Mouse (Mus musculus): ENCODE results near the gene Klk4.

Klk4 gene

DNA sequence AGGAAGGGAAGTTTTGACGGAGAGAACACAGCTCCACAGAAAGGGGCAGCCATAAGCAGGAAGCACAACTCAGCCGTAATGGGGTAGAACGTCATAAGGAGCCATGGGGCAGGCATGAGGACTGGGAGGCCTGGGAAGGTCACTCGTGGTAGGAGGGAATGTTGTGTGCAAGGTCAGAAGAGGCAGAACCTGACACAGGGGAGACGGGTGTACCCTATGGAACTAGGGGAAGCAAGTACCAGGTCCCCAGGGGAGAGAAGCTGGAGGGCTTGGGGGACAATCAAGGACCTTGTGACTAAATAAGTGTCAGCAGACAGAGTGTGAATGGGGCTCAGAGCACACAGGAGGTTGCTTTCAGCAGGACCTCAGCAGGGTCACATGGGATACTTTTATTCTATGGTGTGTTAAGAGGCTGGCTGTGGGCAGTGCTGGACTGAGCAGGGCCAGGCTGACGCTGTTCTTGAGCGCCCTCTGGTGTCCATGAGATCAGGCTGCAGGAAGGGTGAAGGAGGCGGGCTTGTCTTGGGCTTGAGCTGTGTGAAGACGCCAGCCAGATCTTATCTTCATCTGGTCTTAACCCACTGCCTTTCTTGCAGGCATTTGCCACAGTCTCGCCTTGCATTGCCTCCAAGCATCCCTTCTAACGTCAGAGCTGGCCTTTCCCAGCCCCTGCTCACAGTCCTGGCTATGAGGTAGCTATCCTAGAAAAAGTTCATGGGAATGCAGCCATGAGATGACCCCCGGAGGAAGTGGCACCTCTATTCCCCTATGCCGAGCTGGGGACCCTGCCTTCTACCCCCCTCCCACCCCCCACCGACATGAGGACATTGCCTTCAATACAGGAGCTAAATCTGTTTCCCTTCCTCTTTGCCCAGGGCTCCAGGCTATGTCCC is 38.8 kb downstream of the Klk4 start:
- in situ Hi-C loops (cut with MboI, MseI): no loop called here

DNA sequence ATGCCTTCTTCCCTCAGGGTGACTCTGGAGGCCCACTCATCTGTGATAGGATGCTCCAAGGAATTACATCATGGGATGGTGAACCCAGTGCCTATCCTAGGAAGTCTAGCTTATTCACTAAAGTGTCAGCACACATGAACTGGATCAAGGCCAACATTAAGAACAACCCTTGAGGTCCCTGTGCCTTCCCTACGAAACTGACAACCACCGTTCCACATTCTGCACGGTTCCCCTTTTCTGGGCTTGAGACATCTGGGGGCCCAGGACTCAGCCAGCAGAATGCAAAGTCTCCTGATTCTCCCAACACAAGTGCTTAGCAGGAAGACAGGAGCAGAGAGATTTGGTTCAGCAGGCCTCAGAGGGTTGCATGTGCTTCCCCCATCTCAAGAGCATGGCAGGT is 39.6 kb downstream of the Klk4 start:
- in situ Hi-C loops (cut with MboI, MseI): no loop called here

DNA sequence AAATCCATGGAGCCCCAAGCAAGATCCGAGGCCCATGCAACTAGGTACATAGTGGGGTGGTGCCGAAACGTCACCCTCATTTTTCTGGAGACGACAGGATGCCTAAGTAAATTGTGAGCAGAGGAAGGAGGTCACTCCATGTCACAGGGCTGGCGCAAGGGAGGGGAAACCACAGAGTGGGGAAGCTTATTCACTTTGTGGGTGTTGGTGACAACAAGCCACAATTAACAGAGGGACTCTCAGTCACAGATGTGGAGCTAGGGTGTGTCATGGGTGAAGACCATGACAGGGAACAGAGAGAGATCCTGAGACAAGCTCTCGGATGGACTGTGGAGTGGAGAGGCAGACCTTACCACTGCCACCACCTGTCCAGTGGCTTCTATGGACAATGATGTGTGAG is 40.1 kb downstream of the Klk4 start:
- in situ Hi-C loops (cut with MboI, MseI): no loop called here

DNA sequence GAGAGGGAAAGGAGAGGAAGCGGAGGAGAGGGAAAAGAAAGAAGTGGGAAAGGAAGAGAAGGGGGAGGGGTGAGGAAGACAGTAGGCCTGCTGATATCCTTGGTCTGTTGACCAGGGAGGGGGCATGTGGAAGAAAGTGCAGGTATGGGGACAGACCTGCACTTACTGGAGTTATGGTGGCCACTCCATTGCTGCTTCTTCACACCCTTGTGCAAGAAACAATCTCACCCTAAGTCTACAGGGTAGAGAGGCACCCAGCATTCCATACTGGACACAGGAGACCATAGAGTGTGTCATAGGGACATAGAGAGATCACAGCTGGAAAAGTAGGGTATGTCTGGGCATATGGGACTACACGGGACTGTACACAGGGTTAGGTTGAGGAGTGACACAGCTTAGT is 41.0 kb downstream of the Klk4 start:
- in situ Hi-C loops (cut with MboI, MseI): no loop called here

DNA sequence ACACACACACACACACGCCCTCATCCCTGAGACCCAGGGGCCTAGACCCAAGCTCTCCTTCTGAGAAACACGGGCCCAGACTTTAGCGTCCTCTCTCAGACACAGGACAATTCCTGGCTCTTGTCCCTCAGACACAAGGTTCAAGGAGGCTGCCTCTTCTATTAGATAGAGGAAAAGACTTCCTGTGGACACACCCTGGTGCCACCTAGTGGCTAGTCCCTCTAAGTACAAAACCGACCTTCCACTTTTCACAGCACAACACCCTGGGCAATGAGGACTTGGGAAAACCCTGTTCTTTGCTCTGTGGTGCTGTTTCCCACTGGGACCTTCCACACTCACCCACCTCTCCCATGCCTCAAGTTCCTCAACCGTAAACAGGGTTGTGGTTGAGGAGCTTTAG is 45.0 kb downstream of the Klk4 start:
- in situ Hi-C loops (cut with MboI, MseI): no loop called here

DNA sequence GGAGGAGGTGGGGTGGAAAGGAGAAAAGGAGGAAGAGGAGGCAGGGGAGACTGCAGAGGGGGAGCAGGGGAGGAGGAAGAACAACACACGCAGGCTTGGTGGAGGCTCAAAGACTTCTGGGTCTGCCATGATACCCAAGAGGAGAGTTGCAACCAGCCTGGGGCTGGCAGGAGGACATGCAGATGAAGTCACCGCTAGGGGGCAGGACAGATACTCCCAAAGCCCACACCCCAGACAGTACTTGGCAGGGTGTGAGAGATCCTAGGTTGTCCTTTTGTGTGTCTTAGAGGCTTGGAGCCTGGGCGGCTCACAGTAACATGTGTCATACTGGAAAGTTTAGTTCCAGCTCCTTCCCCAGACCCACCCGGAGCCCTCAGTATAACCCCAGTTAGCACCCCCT is 47.6 kb downstream of the Klk4 start:
- in situ Hi-C loops (cut with MboI, MseI): no loop called here

DNA sequence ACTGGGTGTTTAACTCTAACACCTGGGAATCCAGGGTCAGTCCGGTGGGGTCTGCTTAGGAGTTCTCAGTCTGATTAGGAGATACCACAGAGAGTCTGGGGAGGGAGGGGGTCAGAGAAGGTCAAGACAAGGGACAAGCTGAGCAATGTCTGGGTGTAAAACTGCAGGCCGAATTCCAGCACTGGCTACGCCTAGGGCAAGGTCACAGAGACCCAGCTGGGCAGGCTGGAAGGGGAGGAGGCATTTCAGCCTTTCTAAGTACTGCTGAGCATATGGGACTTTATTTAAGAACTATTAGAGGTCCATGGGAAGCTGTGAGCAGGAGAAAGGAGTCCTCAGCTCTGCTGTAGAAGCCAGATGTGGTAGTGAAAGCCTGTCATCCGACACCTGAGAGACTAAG is 51.4 kb downstream of the Klk4 start:
- in situ Hi-C loops (cut with MboI, MseI): no loop called here

DNA sequence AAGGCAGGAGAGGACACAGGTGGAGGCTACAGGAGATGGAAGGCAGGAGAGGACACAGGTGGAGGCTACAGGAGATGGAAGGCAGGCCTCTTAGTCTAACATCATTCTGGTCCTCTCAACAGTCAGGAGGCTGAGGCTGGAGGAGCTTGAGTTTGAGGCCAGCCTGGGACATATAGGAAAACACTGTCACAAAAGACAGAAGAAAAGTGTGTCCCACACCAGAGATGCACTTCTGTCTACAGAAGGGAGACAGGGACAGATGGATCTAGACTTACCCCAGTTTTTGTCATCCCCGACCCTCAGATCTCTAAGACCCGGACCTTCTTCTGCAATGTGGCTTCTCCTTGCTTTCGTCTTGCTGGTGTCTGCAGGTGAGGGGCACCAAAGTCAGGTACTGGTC is 52.5 kb downstream of the Klk4 start, which contains the start of gene Klk15:
Gene Klk15 (plus strand): TSS at position 301 of the 400 bp plus-strand sequence.
- in situ Hi-C loops (cut with MboI, MseI): no loop called here

DNA sequence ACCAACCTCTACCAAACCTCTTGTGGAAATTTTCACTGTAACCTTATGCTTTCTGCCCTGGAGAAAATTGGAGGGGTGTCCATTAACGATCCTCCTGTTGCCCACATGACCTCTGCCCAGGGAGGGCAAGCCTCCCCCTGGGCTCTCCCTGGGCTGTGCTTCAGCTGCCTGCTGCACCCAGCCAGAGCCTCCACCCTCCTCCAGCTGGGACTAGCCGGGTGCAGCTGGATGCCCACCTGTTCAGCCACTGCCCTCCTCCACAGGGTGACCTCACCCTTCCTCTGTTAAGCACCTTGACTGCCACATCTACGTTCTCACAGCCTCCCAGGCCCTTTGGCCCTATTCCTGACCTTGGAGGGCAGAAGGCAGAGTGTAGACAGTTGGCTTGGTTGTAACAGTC is 53.8 kb downstream of the Klk4 start:
- in situ Hi-C loops (cut with MboI, MseI): no loop called here
